Mouse (Mus musculus): ENCODE measurements around the gene Simc1. TPM values are rescaled to one million over a fixed set of nuclear protein-coding genes. Genes with fewer than 3 reads are reported as not detected.
A peak's percentile ranks its signal among the peaks of the same experiment; 100 is the strongest.

Simc1 gene
- total RNA-seq, 2 experiments from 2014 or later: 15.5 to 16.9 TPM

DNA sequence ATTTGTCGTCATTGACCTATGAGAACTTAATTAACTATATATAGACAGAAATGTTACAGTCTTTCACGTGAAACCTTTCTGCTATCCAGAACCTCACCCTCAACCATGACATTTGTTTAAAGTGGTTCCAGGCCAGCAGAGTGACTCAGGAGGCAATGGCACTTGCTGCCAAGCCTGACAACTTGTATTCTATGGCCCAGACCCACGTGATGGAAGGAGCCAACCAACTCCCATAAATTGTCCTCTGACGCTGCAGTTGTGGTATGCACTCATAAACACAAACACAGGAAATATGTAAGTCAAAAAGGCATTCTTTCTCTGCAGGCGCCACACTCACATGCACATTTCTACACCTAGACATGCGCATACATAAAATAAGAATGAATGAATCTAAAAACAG is 23.6 kb downstream of the Simc1 start:
- no peak for DNase-seq (ENCODE audit: low spot score in 2 of 2)

- DNase-seq (ENCODE audit: low spot score in 2 of 2): no peak
Measured at GRCm38 (mm10) chr13:54532134-54532533, 28.6 kb downstream of the Simc1 start.

GRCm38 (mm10) chr13:54548036-54548435 is 44.5 kb downstream of the Simc1 start:
- DNase-seq (ENCODE audit: low spot score in 2 of 2): no peak

GRCm38 (mm10) chr13:54556176-54556575 is 52.6 kb downstream of the Simc1 start:
- DNase-seq (ENCODE audit: low spot score in 2 of 2): no peak

- peak in 1 of 2 experiments; percentile 30 for DNase-seq (ENCODE audit: low spot score in 2 of 2)
Measured at GRCm38 (mm10) chr13:54556796-54557195, 53.2 kb downstream of the Simc1 start.

- no peak for DNase-seq (ENCODE audit: low spot score in 2 of 2)
Measured at GRCm38 (mm10) chr13:54557652-54558051, 54.1 kb downstream of the Simc1 start.

GRCm38 (mm10) chr13:54559656-54560055 is 56.1 kb downstream of the Simc1 start:
- DNase-seq (ENCODE audit: low spot score in 2 of 2): no peak

- peak in 1 of 2 experiments; percentile 59 for DNase-seq (ENCODE audit: low spot score in 2 of 2)
Measured at GRCm38 (mm10) chr13:54560608-54561007, 57.0 kb downstream of the Simc1 start.

DNA sequence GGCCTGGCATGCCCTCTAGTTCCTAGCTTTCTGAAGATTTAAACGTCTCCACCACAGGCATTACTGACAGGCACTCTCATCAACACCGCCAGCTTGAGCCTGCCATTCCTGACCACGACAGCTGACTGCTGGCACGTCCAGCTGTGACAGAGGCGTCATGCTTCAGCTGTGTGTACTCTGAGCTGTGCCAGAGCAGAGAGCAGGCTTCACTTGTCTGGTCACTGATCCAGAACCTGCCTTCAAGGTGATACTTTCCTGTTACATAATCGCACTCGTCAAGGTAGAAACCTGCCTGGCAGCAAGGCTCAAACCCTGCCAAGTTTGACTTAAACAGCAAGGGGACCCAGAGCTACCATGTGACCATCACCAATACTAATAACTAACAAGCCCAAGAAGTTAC is 59.0 kb downstream of the Simc1 start:
- DNase-seq (ENCODE audit: low spot score in 2 of 2): no peak

DNA sequence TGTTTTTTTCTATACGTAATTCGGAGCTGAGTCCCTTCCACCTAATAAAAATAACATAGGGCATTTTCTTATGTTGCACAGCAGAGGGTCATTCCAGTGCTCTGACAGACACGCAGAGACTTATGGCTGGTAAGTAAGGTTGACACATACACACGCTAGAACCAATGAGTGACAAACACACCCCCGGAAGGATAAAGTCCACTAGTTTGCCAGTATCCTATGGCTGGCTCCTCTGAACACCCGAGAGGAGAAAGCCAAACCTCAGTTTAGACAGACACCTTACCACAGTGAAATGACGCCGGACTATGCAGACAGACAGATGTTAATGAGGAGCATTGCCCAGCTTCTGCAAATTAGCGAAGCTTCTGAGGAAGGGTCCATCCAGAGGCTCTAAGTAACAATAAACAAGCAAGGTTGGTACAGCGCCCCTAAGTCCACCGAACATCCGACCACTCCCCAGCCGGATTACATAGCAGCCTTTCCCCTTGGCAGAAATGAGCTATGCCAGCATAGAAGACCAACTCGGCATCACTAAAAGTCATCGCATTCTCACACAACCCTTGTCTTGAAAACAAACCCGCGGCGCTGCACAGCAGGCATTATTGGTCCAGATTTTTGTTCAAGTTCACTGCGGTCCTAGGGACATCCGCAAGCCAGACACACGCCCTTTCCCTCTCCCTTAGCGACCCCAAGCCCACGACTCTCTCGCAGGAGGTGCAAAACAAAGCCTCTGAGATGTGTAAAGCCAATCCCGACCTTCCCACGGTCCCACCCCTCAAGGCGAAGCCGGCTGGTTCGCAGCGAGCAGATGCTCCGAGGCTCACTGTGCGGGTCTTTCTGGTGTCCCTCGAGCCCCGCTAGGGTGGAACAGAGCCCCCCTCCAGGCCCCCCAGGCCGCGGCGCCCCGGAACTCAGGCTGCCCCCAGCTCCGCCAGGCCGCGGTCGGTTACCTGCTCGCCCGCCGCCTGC is 60.9 kb downstream of the Simc1 start:
- no peak for DNase-seq (ENCODE audit: low spot score in 2 of 2)

DNA sequence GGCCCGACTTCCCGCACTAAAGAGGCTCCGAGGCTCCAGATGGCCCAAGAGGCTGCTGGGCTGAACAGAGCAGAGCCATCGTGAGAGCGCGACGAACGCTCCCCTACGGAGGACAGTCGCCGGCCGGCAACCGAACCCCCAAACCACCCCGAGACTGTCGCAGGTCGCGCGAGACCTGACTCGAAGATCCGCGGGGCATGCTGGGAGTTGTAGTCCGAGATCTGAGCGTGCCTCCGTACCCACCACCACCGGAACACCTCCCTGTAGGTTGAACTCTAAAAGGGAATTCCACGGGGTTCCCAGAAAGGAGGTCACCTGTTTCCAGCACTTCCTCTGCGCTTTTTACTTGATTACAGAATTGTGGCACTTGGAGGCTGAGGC is 61.6 kb downstream of the Simc1 start, which contains the start of gene 4833439L19Rik:
Gene 4833439L19Rik (minus strand): TSS at position 235 of the 381 bp plus-strand sequence.
- peak; percentile 95 for DNase-seq (ENCODE audit: low spot score in 2 of 2)

DNA sequence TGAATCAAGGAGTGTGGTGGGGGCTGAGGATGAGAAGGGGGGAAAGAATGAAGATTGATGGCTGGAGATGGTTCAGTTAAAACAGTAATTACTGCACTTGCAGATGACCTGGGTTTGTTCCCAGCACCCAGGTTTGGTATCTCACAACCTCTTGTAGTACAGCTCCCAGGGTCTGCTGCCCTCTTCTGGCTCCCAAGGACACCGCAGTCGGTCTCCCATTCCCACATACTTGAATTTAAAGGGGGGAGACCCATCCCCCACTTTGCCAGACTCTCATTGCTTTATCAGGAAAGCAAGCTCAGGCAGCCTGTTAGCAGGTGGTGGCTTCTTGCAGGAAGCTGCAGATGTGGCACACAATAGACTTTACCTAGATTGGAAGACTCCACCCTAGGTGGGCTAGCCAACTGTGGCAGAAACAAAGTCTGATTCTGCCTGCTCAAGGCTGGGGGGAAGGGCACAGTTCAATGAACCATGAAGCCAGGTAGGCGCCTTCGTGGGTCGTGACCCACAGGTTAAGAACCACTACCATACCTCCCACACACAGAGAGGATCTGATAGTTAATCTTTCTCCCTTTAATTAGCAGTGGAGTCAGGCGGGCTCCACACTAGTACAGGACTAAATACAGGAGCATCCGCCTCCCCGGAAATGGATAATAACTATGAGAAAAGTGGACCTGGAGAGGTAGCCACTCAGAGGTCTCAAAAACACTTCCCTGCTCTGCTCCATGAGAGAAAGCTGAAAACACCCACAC is 62.2 kb downstream of the Simc1 start:
- DNase-seq (ENCODE audit: low spot score in 2 of 2): peak in 1 of 2 experiments; percentile 54

GRCm38 (mm10) chr13:54568380-54568779 is 64.8 kb downstream of the Simc1 start:
- DNase-seq (ENCODE audit: low spot score in 2 of 2): no peak

DNA sequence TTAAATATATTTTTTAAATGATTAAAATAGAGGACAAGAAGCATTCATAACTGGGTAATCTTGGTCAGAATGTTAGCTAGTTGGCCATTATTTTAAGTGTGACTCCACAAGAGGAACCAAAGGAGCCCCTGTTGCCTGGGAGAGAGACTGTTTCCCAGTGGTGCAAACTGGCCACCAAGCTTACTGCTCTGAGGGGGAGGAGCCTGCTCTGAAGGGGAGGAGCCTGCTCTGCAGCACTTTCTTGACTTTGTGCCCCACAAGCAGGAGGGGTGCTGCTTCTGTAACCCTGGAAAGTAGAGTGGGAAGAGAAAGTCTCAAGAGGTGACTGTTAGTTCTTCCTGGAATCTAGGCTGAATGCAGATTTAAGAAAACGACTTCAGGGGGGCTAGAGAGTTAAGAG is 65.7 kb downstream of the Simc1 start:
- DNase-seq (ENCODE audit: low spot score in 2 of 2): no peak

DNA sequence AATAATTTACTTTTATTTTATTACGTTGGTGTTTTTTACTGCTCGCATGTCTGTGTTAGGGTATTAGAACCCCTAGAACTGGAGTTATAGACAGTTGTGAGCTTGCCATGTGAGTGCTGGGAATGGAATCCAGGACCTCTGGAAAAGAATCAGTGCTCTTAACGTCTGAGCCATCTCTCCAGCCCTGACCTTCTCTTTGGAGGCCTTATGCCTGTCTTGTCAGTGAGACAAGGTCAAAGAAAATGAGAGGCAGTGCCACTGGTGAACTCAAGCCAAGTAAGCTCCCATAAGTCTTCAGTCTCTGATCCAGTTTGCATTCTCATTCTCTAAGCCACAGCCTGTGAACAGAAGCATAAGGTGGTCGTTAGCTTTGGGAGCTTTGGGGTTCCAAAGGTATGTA is 67.2 kb downstream of the Simc1 start:
- no peak for DNase-seq (ENCODE audit: low spot score in 2 of 2)

DNA sequence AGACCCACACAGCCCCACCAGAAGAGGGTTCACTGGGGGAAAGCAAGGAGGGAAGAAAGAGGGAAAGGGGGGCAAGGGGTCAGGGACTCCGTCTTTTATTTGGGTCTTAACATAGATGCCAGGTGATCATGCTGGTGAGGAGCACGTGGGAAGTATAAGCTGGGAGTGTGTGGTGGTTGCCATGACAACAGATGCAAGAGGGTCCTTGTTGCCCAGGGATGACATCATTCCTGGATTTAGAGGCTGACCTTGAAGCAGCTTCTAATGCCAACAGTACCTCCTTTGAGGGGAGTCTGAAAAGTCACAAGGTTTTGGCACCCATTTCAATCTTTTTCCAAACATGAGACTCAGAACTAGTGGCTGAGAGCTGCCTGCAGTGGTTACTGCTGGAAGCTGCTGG is 68.1 kb downstream of the Simc1 start:
- no peak for DNase-seq (ENCODE audit: low spot score in 2 of 2)

- DNase-seq (ENCODE audit: low spot score in 2 of 2): no peak
Measured at GRCm38 (mm10) chr13:54572621-54573020, 69.0 kb downstream of the Simc1 start.

DNA sequence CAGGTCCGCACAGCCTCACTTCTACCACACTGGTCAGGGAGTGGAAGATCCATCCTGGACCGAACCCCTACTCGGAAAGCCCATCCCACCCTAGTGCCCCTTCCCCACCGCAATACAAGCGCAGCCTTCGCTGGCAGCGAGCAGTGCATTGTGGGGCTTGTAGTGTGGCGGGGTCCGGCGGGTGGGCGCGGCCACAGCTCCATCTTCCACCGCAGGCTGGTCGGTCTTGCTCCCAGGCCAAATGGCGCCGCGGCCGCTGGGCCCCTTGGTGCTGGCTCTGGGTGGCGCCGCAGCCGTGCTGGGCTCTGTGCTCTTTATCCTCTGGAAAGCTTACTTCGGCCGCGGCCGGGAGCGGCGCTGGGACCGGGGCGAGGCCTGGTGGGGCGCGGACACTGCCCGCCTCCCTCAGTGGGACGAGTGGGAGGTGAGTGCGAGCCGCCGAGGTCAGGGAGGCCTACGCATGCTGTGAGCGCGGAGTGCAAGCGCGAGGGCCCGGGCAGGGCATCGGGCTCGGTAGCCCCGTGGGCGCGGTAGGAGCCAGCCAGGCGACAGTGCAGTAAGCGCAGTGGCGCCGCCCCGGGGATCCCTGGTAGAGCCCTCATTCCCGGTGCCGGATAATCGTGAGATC is 71.4 kb downstream of the Simc1 start, which contains the start of gene Arl10:
Gene Arl10 (plus strand): TSS at position 162 of the 628 bp plus-strand sequence.
- DNase-seq (ENCODE audit: low spot score in 2 of 2): peak; percentile 74 to 75

- DNase-seq (ENCODE audit: low spot score in 2 of 2): no peak
Measured at GRCm38 (mm10) chr13:54575489-54575888, 71.9 kb downstream of the Simc1 start.

DNA sequence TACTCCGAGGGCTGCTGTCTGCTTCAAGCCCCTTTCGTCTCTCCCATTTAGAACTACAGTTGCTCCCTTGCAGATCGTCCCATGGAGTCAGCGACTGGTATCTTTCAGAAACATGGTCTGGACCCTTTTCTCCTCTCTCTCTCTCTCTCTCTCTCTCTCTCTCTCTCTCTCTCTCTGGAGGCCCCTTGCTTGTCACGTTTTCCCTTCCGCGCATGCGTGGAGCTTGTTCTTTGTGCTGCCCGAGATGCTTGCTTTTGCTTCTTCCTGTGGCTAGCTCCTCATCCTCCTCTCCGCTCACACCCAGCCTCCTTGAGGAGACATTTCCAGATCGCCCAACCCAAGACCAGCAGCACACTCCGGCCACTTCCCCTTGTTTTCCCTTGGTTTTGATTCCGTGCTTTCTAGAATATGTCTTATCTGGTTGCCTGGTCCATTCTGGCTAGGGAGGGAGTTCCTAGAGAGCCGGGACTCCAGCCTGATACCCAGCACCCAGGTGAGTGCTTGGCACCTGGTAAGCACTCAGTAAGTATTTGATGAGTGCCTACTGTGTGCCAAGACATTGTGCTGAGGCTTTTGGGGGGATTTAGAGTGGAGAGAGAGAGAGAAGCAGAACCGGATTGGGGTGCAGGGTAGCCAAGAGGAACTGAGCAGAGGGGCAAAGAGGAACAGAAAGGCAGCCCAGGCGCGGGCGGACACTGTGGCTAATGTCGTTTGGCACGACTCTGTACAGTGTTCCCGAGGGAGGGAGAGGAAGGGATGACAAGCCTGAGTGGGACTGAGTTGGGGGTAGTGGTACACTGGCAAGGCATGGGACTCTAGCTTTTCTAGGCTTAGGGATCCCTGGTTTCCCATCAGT is 74.3 kb downstream of the Simc1 start:
- no peak for DNase-seq (ENCODE audit: low spot score in 2 of 2)
